Mouse (Mus musculus) kidney, postnatal 0 days (tissue): ENCODE data around the gene Pygm. TPM values are rescaled to one million over a fixed set of nuclear protein-coding genes. Genes with fewer than 3 reads are reported as not detected.
A peak's percentile ranks its signal among the peaks of the same experiment; 100 is the strongest.

ENCODE experiments used
- ATAC-seq: fragments of 200-750 bp; cut with Nextera tagmentation; replicated peaks from 2 replicates; pipeline ENCODE4 v1.8.0; 2017; ENCODE audit warnings: low read depth, moderate number of reproducible peaks, moderate TSS enrichment, moderate library complexity; ENCODE audit not compliant: low FRiP score
- DNase-seq: peaks from one replicate; pipeline ENCODE4 v3.0.0-alpha.2; 2016; ENCODE audit warnings: low spot score
- H3K27ac ChIP-seq: fragments of 300-500 bp; sonication (generic); 2 replicates; pipeline ENCODE4 v1.5.1; 2014; ENCODE audit warnings: mild to moderate bottlenecking
- H3K27me3 ChIP-seq: fragments of 300-500 bp; sonication (generic); 2 replicates; pipeline ENCODE4 v1.6.1; 2014; ENCODE audit warnings: low read length, mixed read lengths; ENCODE audit not compliant: insufficient read depth
- H3K36me3 ChIP-seq: fragments of 300-500 bp; sonication (generic); 2 replicates; pipeline ENCODE4 v1.6.1; 2014; ENCODE audit warnings: low read length, mixed read lengths; ENCODE audit not compliant: insufficient read depth
- H3K4me1 ChIP-seq: fragments of 300-500 bp; sonication (generic); replicated peaks from 2 replicates; pipeline ENCODE4 v1.6.1; 2014; ENCODE audit warnings: antibody characterized with exemption, low read length, mixed read lengths; ENCODE audit not compliant: insufficient read depth
- H3K4me2 ChIP-seq: fragments of 300-500 bp; sonication (generic); 2 replicates; pipeline ENCODE4 v1.6.1; 2014; ENCODE audit warnings: mild to moderate bottlenecking, low read length, moderate library complexity, mixed read lengths
- H3K4me3 ChIP-seq: fragments of 300-500 bp; sonication (generic); replicated peaks from 2 replicates; pipeline ENCODE4 v1.5.1; 2014; ENCODE audit warnings: low read depth, low read length
- H3K9ac ChIP-seq: fragments of 300-500 bp; sonication (generic); 2 replicates; pipeline ENCODE4 v1.6.1; 2014; ENCODE audit warnings: low read depth, low read length
- H3K9me3 ChIP-seq: fragments of 300-500 bp; sonication (generic); replicated peaks from 2 replicates; pipeline ENCODE4 v1.6.1; 2016; ENCODE audit warnings: low read length, inconsistent platforms, mixed read lengths
- CTCF ChIP-seq: IDR thresholded peaks from 2 replicates; pipeline ENCODE4 v1.5.1; 2016; ENCODE audit warnings: antibody characterized with exemption, low read depth, mild to moderate bottlenecking, moderate library complexity
- WGBS: fragments of 180-500 bp; shearing (Covaris S2); extraction: QIAGEN DNeasy Blood & Tissue Kit; methylation state at CpG from one replicate; pipeline ENCODE4 v1.1.7; 2014; 5-methylcytosine and 5-hydroxymethylcytosine counted together
- polyA plus RNA-seq: library from polyadenylated mRNA; unstranded; fragments of >200 nt; fragmentation: Nextera tagmentation; extraction: Ambion mirVana; gene quantifications from 2 replicates; pipeline ENCODE4 v1.2.1, GENCODE M21; 2015

The Pygm gene
- polyA plus RNA-seq, 1 experiment from 2014 or later = 24.5 TPM

DNA sequence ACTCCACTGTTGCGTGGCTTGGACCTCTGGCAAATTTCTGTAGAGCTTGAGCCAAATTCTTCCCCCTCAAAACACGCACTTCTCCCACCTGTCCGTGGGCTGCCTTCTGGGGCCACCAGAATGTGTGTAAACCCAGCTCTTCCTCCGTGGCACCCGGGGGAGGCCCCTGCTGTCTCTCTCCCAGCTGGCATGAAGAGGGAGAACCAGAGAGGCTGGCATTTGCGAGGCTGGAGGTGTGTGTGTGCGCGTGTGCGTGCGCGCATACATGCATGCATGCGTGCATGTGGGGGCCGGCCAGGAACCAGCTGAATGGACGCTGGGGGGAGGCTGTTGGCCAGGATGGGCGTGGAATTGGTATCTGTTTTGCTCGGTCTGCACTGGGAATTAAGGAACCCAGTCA is 39.0 kb downstream of the Pygm start:
- 83% methylated on average over 16 of the region's 16 CpGs for WGBS
- H3K36me3 ChIP-seq = no peaks in the 10 kb centered on the region
- no peaks in the 10 kb centered on the region for H3K9me3 ChIP-seq
- H3K4me3 ChIP-seq = no peak overlapping the region
- TF ChIP-seq CTCF = no peak
- H3K4me2 ChIP-seq = no peak overlapping the region
- H3K9ac ChIP-seq = no peak overlapping the region
- peaks cover 7% of the 10 kb centered on the region for H3K4me1 ChIP-seq
- H3K27me3 ChIP-seq = peaks cover 43% of the 10 kb centered on the region
- no peak for DNase-seq
- no peak overlapping the region for H3K27ac ChIP-seq
- ATAC-seq = no peak

DNA sequence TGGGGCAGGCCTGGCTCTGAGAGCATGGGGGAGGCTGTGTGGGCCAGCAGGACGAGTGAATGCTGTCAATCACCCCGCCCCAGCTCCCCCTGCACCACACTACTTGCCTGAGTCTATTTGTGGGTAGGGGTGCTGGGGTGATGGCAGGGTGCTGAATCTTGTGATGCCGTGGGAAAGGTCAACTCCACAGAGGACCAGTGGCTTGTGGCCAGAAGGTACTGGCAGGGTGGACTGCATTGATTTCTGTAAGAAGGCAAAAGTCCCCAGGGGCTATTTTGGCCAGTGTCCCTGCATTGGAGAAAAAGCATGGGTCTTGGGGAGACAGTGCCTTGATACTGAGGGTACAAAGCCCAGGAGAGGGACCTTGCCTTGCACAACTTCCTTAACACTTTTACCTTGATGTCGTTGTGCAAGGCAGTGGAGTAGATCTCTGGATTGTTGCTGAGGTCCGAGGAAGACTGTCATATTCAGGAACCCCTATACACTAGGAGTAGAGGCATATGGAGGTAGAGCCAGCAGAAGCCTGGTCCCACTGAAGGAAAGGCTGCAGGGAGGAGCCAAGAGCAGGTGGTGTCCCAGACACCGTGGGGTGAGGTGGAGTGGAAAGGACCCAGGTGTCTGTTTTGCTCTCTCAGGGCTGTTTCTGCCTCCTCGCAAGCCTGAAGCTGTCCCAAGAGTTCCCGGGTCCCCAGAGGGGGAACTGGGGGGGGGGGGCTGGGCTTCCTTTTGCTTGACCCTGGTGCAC is 40.1 kb downstream of the Pygm start:
- Histone ChIP-seq H3K9me3 (no peaks in the 10 kb centered on the region), H3K4me2 (no peak overlapping the region), H3K27ac (no peak overlapping the region), H3K36me3 (no peaks in the 10 kb centered on the region), H3K4me1 (peaks cover 12% of the 10 kb centered on the region), H3K9ac (no peak overlapping the region), H3K27me3 (peaks cover 47% of the 10 kb centered on the region), H3K4me3 (no peak overlapping the region)
- 58% methylated on average over 8 of the region's 8 CpGs for WGBS
- ATAC-seq (no peak), DNase-seq (no peak)
- TF ChIP-seq CTCF = no peak

DNA sequence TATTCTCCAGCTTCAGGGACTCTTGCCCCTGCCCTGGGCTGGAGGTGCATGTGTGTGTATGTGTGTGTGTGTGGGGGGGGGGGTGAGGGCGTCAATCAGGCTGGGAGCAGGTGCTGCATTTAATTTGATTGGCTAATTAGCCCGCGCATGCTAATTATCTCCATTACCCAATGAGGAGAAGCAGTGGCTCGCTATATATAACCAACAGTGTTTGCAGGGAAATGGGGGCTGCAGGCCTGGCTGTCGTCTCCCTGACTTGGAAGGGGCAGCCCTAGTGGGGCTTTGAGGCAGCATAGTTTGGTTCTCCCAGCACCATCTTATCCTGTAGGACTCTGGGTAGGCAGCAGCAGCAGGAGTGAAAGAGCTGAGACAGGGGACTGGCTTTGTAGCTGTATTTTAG is 41.4 kb downstream of the Pygm start:
- Histone ChIP-seq H3K9me3 (no peaks in the 10 kb centered on the region), H3K4me3 (no peak overlapping the region), H3K4me2 (no peak overlapping the region), H3K36me3 (no peaks in the 10 kb centered on the region), H3K27ac (no peak overlapping the region), H3K27me3 (peaks cover 47% of the 10 kb centered on the region), H3K9ac (no peak overlapping the region), H3K4me1 (peaks cover 12% of the 10 kb centered on the region)
- TF ChIP-seq CTCF = no peak
- 33% methylated on average over 5 of the region's 5 CpGs for WGBS
- DNase-seq (no peak), ATAC-seq (no peak)

DNA sequence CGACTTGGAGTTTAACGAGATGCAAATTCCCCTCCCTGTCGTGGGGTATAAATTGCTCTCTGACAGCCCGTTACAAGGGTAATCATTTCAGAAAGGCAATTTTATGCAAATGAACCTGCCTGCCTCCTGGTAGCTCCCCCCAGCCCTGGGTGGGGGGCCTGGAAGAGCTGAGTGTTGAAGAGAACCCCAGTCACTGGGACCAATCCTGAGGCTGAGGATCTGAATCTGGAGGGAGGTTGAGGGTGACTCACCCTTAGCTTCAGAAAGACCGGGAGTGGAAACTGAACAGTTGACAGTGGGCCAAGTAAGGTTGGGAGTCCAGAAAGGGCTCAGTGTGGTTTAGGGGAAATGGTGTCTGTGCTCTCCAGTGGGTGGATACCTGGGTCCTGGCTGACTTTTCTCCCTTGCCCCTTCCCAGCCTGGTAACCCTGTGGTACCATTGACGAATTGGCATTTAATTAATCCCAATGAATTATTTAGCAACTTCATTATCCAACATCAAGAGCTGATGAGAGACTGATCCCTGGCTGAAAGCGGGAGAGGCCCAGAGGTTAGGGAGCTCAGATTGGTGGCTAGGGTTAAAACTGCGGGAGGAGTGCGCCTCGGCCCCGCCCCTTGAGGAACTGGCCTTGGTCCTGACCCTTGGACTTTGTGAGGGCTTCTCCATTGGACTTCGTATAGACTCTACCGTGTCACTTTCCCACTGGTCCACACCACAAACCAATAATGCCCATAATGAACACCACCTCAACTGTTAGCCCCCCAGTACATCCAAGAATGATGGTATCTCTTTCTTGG is 42.7 kb downstream of the Pygm start:
- WGBS = 14% methylated on average over 13 of the region's 13 CpGs
- Histone ChIP-seq H3K27ac (no peak overlapping the region), H3K4me1 (peaks cover 12% of the 10 kb centered on the region), H3K4me2 (no peak overlapping the region), H3K9ac (no peak overlapping the region), H3K9me3 (no peaks in the 10 kb centered on the region), H3K4me3 (no peak overlapping the region), H3K36me3 (no peaks in the 10 kb centered on the region), H3K27me3 (peaks cover 46% of the 10 kb centered on the region)
- DNase-seq = peak; percentile 77
- no peak for TF ChIP-seq CTCF
- no peak for ATAC-seq

DNA sequence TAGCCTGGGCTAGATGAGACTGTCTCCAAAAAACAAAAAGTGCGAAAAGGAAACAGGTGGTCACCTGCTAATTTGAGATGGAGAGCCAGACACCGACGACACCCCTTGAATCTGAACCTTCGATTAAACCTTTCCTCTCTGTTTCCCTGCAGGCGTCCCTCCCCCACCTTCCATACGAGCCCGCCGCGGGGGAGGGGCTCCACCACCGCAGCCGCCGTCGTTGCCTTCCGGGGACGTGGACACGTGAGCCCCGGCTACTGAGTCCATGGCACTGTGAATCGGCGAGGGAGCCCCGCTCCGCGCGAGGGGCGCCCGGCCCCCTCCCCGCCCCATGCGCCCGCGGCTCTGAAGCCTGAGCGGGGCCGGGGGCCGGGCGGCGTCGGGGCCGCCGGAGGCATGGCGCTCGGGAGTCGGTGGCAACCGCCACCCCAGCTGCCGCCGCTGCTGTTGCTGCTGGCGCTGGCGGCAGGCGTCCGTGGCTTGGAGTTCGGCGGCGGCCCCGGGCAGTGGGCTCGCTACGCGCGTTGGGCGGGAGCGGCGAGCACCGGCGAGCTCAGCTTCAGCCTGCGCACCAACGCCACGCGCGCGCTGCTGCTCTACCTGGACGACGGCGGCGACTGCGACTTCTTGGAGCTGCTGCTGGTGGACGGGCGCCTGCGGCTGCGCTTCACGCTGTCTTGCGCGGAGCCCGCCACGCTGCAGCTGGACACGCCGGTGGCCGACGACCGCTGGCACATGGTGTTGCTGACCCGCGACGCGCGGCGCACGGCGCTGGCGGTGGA is 43.6 kb downstream of the Pygm start:
- peaks cover 46% of the 10 kb centered on the region for H3K27me3 ChIP-seq
- no peak for TF ChIP-seq CTCF
- no peaks in the 10 kb centered on the region for H3K9me3 ChIP-seq
- no peak overlapping the region for H3K9ac ChIP-seq
- under 1% methylated on average over 90 of the region's 94 CpGs for WGBS
- DNase-seq = no peak
- H3K4me1 ChIP-seq = peaks cover 12% of the 10 kb centered on the region
- 0 out of 2 replicates have a peak, but pooled peaks have one; percentile 16 for ATAC-seq
- H3K27ac ChIP-seq = no peak overlapping the region
- peak overlapping the region; percentile 44 for H3K4me2 ChIP-seq
- H3K36me3 ChIP-seq = no peaks in the 10 kb centered on the region
- H3K4me3 ChIP-seq = peak overlapping the region; percentile 29
